Mouse (Mus musculus): Measurements from ENCODE around the gene Slc25a48.

Gene Slc25a48

GRCm38 (mm10) chr13:56444996-56445395 lies 6.8 kb downstream of the Slc25a48 start:
- no peak for DNase-seq (ENCODE audit: inconsistent age in 2 of 2, low spot score in 1 of 2)

GRCm38 (mm10) chr13:56449239-56450030 lies 11.3 kb downstream of the Slc25a48 start:
- no peak for DNase-seq (ENCODE audit: inconsistent age in 2 of 2, low spot score in 1 of 2)

- no peak for DNase-seq (ENCODE audit: inconsistent age in 2 of 2, low spot score in 1 of 2)
Observed at GRCm38 (mm10) chr13:56450035-56450434, 11.9 kb downstream of the Slc25a48 start.

- no peak for DNase-seq (ENCODE audit: inconsistent age in 2 of 2, low spot score in 1 of 2)
Observed at GRCm38 (mm10) chr13:56458001-56458400, 19.8 kb downstream of the Slc25a48 start.

DNA sequence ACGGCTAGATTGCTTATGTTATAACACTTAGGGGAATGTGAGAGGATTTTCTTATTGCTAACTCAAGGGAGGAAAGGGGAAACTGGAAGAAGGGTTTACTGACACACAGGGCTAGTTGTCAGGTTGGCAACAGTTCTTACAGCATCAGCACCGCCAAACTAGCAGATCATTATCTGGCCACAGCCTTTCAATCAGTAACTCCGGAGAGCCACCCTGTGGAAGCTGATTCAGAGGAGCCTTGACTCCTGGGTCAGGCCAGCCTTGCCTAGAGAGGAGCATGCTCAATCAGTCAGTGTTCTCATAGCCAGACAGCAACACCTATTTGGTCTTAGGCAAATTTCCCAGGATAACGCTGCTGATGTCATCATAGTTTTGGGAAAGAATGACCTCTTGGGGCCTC lies 23.3 kb downstream of the Slc25a48 start:
- no peak for DNase-seq (ENCODE audit: inconsistent age in 2 of 2, low spot score in 1 of 2)

DNA sequence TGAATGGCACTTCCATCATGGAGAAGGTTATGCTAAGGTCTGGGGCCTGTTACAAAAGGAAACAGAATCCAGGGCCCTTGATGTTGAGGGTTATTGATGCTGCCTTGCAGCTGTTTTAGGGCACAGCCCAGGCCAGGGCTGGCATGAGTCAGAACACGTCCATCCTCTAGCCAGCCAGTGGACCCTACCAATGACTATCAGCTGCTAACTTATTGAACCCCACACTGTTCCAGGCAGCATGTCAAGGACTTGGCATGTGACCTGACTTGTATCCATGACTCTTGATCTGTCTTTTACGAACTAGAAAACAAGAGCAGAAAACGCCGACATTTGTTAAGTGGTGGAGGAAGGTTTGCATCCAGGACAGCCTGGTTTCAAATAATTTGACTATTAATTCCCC lies 24.6 kb downstream of the Slc25a48 start:
- no peak for DNase-seq (ENCODE audit: inconsistent age in 2 of 2, low spot score in 1 of 2)

DNA sequence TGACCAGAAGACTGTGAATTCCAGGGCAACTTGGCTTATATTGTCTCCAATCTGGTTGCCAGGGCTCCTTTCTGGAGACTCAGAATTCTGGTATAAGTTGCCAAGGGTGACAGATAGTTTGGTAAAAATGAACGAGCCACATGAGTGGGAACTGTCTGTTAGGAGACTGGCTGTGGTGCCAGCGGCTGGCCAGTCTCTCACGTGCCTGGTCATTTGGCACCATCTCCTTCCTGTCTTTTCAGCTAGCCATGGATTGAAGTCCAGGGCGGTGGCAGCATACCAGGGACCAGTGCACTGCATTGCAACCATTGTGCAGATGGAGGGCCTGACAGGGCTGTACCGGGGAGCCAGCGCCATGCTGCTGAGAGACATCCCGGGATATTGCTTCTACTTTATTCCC lies 25.1 kb downstream of the Slc25a48 start:
- DNase-seq (ENCODE audit: inconsistent age in 2 of 2, low spot score in 1 of 2), result no peak

DNA sequence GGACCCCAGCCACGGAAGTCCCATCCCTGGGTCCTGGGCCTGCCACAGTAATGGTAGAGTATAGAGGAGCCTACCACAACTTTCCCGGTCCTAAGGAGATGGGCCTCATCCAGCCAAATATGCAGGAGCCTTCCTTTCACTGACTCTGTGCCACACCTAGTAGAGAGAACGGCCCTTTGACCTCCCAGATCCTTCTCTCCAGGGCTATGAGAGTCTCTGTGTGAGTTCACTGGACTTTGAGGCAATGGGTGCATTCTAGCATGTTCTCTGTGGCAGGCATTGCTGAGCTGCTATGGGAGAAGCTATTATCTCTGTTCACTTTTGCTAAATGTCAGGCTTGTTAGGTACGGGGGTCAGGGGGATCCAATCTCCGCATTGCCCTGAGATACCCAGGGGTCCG lies 25.6 kb downstream of the Slc25a48 start:
- no peak for DNase-seq (ENCODE audit: inconsistent age in 2 of 2, low spot score in 1 of 2)

DNA sequence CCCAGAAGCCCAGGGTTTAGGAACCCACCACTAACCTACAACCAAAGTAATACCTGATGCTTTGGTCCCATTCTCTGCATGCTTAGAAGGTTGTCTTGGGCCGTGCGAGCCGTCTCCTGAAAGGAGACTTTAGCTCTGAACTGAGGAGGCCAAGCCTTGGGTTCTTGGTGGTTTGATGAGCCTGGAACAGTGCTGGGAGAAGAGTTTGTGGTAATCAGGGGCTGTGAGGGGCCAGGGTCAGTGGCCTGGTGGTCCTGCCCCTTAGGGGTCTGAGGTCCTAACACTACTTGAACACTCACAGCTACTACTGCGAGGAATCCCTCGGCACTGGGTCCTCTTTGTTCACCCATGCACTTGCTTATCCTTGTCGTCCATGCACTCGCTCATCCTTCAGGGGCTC lies 29.6 kb downstream of the Slc25a48 start:
- DNase-seq (ENCODE audit: inconsistent age in 2 of 2, low spot score in 1 of 2), result no peak

GRCm38 (mm10) chr13:56468536-56468935 lies 30.4 kb downstream of the Slc25a48 start:
- no peak for DNase-seq (ENCODE audit: inconsistent age in 2 of 2, low spot score in 1 of 2)

GRCm38 (mm10) chr13:56471211-56471610 lies 33.1 kb downstream of the Slc25a48 start:
- DNase-seq (ENCODE audit: inconsistent age in 2 of 2, low spot score in 1 of 2), result no peak

GRCm38 (mm10) chr13:56471951-56472350 lies 33.8 kb downstream of the Slc25a48 start:
- DNase-seq (ENCODE audit: inconsistent age in 2 of 2, low spot score in 1 of 2), result peak in 1 of 2 experiments; percentile 54

- DNase-seq (ENCODE audit: inconsistent age in 2 of 2, low spot score in 1 of 2), result no peak
Observed at GRCm38 (mm10) chr13:56472661-56473060, 34.5 kb downstream of the Slc25a48 start.

DNA sequence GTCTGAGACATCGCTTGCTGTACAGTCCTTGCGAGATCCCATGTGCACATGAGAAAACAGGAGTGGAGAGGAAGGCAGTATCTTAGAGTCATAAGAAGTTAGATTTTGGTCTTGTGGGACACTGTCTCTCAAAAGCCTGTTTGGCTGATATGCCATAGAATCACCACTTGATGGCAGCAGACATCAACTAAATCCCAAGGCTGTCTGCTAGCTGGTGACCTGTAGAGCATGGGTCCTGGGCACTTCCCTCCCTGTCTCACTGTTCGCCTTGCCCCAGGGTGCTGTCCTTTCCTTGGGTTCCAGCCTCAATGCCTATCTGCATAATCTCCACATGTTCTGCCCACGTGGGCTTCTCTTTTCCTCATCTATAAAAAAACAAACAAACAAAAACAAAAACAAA lies 37.2 kb downstream of the Slc25a48 start:
- DNase-seq (ENCODE audit: inconsistent age in 2 of 2, low spot score in 1 of 2), result peak; percentile 43 to 81

DNA sequence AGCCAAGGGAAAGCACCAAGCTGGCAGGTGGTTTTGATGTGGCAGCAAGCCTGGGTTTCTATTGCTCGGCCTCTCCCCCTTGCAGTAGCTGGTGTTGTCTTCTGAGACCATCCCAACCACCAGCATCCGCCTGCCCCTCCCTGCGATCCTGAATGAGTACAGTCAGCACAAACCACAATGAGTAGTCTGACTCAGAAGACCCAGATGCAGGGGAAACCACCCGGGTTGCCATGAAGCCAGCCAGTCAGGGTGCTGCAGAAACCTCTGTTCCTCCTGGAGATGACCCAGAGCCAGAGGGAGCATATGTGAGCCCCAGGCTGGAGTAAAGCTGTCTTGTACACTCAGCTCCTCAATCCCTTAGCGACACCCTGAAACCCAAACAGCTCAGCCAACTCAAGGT lies 38.6 kb downstream of the Slc25a48 start:
- no peak for DNase-seq (ENCODE audit: inconsistent age in 2 of 2, low spot score in 1 of 2)

- peak in 1 of 2 experiments; percentile 31 for DNase-seq (ENCODE audit: inconsistent age in 2 of 2, low spot score in 1 of 2)
Observed at GRCm38 (mm10) chr13:56477271-56477670, 39.1 kb downstream of the Slc25a48 start.

DNA sequence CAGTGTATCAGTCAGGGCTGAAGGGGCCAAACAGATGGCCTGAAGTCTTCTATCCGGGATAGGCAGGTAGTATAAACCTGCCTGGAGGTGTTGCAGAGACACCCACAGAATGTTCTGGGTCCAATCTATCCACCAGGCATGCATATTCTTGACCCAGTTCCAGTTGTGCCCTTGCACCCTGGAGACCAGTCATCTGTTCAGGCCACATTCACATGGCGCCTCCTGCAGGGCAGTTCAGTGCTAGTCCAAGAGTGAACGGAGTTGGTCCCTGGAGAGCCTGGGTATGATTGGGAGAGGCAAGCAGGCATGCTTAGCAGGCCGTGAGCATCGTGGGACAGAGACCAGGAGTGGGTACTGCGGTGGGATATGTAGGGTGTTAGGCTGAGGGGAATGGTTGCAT lies 39.9 kb downstream of the Slc25a48 start:
- no peak for DNase-seq (ENCODE audit: inconsistent age in 2 of 2, low spot score in 1 of 2)

- DNase-seq (ENCODE audit: inconsistent age in 2 of 2, low spot score in 1 of 2), result no peak
Observed at GRCm38 (mm10) chr13:56482146-56482545, 44.0 kb downstream of the Slc25a48 start, which contains the start of gene Il9. Gene Il9, minus strand, starts transcription at chr13:56482246.

DNA sequence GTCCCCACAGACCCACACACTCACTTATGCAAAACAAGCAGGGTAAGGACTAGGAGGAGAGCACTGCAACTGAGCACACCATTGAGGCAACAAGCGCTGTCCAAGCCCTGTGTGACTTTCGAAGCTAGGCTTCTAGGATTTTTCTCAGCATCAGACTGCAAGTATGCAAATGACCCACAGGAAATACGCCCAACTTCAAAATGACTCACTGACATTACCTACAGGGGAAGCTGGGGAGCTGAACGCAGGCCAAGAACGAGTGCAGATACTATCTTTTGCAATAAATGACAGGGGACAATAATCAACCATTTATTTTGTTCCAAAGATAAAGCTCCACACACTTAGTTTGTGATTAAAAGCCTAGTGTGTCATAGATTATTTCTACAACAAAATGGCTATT lies 49.9 kb downstream of the Slc25a48 start:
- DNase-seq (ENCODE audit: inconsistent age in 2 of 2, low spot score in 1 of 2), result peak in 1 of 2 experiments; percentile 34

DNA sequence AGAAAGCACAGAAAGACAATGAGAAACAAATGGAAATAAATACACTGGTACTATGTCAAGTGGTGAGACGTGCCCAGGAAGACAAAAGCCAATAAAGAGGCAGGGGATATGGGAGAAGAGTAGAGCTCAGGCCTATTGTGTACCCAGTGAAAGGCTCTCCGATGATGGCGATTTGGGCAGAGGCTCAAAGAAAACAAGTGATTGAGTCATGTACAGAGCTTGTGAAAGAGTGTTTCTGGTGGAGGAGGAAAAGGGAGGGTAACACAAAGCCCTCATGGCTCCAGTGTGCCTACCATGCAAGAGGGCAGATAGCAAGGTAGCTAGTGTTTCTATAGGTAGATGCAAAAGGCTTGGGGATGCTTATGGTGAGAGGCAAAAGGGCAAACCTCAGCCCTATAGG lies 56.3 kb downstream of the Slc25a48 start:
- peak in 1 of 2 experiments; percentile 68 for DNase-seq (ENCODE audit: inconsistent age in 2 of 2, low spot score in 1 of 2)

GRCm38 (mm10) chr13:56500132-56500531 lies 62.0 kb downstream of the Slc25a48 start:
- peak in 1 of 2 experiments; percentile 31 for DNase-seq (ENCODE audit: inconsistent age in 2 of 2, low spot score in 1 of 2)

GRCm38 (mm10) chr13:56500636-56501035 lies 62.5 kb downstream of the Slc25a48 start:
- no peak for DNase-seq (ENCODE audit: inconsistent age in 2 of 2, low spot score in 1 of 2)

- DNase-seq (ENCODE audit: inconsistent age in 2 of 2, low spot score in 1 of 2), result no peak
Observed at GRCm38 (mm10) chr13:56501866-56502420, 63.8 kb downstream of the Slc25a48 start.

Measured in adrenal gland, adult (tissue).